Mouse (Mus musculus): ENCODE results near the gene Tmem233. TPM values are rescaled to one million over a fixed set of nuclear protein-coding genes. Genes with fewer than 3 reads are reported as not detected.

The Tmem233 gene
- polyA plus RNA-seq, 1 experiment from 2014 or later, result not detected

- 92% methylated on average over 8 of the region's 8 CpGs for WGBS
- Histone ChIP-seq H3K27me3 (replicated peaks; ENCODE audit: control insufficient read depth, insufficient read depth, low read length) (no peaks in the 10 kb centered on the region), H3K9ac (replicated peaks; ENCODE audit: low read depth, low read length) (no peak overlapping the region), H3K9me3 (ENCODE audit: control insufficient read depth, low read length) (no peaks in the 10 kb centered on the region), H3K4me2 (ENCODE audit: low read length) (no peak overlapping the region), H3K4me3 (replicated peaks; ENCODE audit: low read length) (no peak overlapping the region), H3K4me1 (replicated peaks; ENCODE audit: control insufficient read depth, insufficient read depth, low read length) (no peaks in the 10 kb centered on the region), H3K27ac (ENCODE audit: low read length) (no peak overlapping the region), H3K36me3 (ENCODE audit: control insufficient read depth, insufficient read depth) (no peaks in the 10 kb centered on the region)
- no peak for ATAC-seq
Observed at GRCm38 (mm10) chr5:116003154-116003553, 79.9 kb downstream of the Tmem233 start.

GRCm38 (mm10) chr5:115997376-115997775 is 85.7 kb downstream of the Tmem233 start:
- Histone ChIP-seq H3K4me3 (replicated peaks; ENCODE audit: low read length) (no peak overlapping the region), H3K27ac (ENCODE audit: low read length) (no peak overlapping the region), H3K9ac (replicated peaks; ENCODE audit: low read depth, low read length) (no peak overlapping the region), H3K4me1 (replicated peaks; ENCODE audit: control insufficient read depth, insufficient read depth, low read length) (no peaks in the 10 kb centered on the region), H3K27me3 (replicated peaks; ENCODE audit: control insufficient read depth, insufficient read depth, low read length) (no peaks in the 10 kb centered on the region), H3K36me3 (ENCODE audit: control insufficient read depth, insufficient read depth) (no peaks in the 10 kb centered on the region), H3K9me3 (ENCODE audit: control insufficient read depth, low read length) (no peaks in the 10 kb centered on the region), H3K4me2 (ENCODE audit: low read length) (no peak overlapping the region)
- 83% methylated on average over 13 of the region's 13 CpGs for WGBS
- no peak for ATAC-seq

- Histone ChIP-seq H3K9me3 (ENCODE audit: control insufficient read depth, low read length) (peaks cover 9% of the 10 kb centered on the region), H3K27me3 (replicated peaks; ENCODE audit: control insufficient read depth, insufficient read depth, low read length) (no peaks in the 10 kb centered on the region), H3K27ac (ENCODE audit: low read length) (no peak overlapping the region), H3K36me3 (ENCODE audit: control insufficient read depth, insufficient read depth) (peaks cover 18% of the 10 kb centered on the region), H3K4me3 (replicated peaks; ENCODE audit: low read length) (no peak overlapping the region), H3K4me2 (ENCODE audit: low read length) (no peak overlapping the region), H3K4me1 (replicated peaks; ENCODE audit: control insufficient read depth, insufficient read depth, low read length) (no peaks in the 10 kb centered on the region), H3K9ac (replicated peaks; ENCODE audit: low read depth, low read length) (no peak overlapping the region)
- 84% methylated on average over 15 of the region's 15 CpGs for WGBS
- ATAC-seq, result no peak
Observed at GRCm38 (mm10) chr5:115994101-115994500, 88.9 kb downstream of the Tmem233 start.

- Histone ChIP-seq H3K27me3 (replicated peaks; ENCODE audit: control insufficient read depth, insufficient read depth, low read length) (no peaks in the 10 kb centered on the region), H3K4me1 (replicated peaks; ENCODE audit: control insufficient read depth, insufficient read depth, low read length) (no peaks in the 10 kb centered on the region), H3K36me3 (ENCODE audit: control insufficient read depth, insufficient read depth) (peaks cover 18% of the 10 kb centered on the region), H3K9ac (replicated peaks; ENCODE audit: low read depth, low read length) (no peak overlapping the region), H3K4me3 (replicated peaks; ENCODE audit: low read length) (no peak overlapping the region), H3K9me3 (ENCODE audit: control insufficient read depth, low read length) (peaks cover 9% of the 10 kb centered on the region), H3K27ac (ENCODE audit: low read length) (no peak overlapping the region), H3K4me2 (ENCODE audit: low read length) (no peak overlapping the region)
- no peak for ATAC-seq
- WGBS, result 98% methylated on average over 11 of the region's 11 CpGs
Observed at GRCm38 (mm10) chr5:115991717-115992116, 91.3 kb downstream of the Tmem233 start.

Other genes starting within 250 kb of the Tmem233 start
- gene Cit, start 238.0 kb downstream of the Tmem233 start, polyA plus RNA-seq (2015; fragmentation: Nextera tagmentation; extraction: Ambion mirVana), result 14.5 and 21.0 TPM in 2 replicates
- 53.4 and 55.5 TPM in 2 replicates for gene Prkab1, start 58.7 kb downstream of the Tmem233 start, polyA plus RNA-seq (2015; fragmentation: Nextera tagmentation; extraction: Ambion mirVana)
- gene Ccdc60, start 205.7 kb upstream of the Tmem233 start, polyA plus RNA-seq (2015; fragmentation: Nextera tagmentation; extraction: Ambion mirVana), result 0.78 and 0.92 TPM in 2 replicates

Data from forebrain, embryonic 16.5 days (tissue).